Mouse (Mus musculus) CD4-positive, CD25-positive, alpha-beta regulatory T cell, adult 4 months (primary cell): ENCODE measurements at regions not wholly inside any gene's neighbourhood (a gene's known extent, or its start where the extent isn't known, plus 50 kb on each side); places are given as distances from the start of the nearest gene placed in this dataset.

ENCODE experiments used
- ATAC-seq: one replicate; pipeline ENCODE4 v1.8.0; 2017

DNA sequence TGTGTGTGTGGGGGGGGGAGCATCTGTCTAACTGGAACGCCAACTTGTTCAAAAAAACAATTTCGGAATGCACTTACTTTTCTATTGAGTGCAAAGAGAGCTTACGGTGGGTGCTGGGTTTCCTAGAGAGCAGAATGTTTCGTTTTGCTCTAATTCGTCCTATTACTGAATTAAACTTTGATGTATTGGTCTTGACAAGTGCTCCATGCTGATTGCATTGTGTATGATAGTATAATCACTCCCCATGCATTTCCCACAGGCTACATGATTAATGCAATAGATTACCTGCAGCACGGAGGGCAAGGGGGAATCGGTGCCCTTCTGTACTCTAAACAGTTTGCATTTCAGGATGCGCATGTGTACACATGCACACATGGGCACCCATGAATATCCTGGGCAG is 283.7 kb upstream of the Smim15 start:
- no peak for ATAC-seq

DNA sequence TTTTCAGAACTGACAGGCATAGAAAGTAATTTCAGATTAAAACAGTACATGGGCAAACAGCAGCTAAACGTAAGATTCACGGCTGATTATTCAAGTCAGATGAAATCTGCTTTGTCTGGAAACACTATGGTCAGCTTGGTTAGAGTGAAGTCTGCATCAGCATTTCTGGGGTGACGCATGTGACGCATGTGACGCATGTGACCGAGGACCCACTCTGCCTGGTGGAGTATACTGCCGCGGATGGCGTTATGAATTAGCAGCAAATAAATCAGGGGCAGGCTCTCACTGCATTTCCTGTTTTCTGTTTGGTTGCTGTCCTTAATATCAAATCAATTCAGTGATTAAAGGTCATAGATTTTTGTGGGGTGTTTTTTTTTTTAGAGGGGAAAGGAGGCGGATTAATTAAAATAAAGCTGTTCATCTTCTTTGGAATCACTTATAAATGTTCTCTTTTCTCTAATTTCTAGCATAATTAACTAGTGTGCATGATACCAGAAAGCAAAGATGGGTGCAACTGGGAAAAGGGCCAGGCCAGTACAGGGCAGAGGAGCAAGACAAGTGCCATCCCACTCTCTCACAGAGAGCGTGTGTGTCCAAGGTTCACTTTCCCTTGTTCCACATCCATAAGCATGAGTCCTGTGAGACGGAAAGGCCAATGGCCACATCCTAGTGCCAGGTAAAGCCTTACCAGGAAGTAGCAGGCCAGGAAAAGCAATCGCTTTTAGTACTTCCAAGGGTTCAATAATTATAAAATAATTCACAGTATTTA is 285.7 kb upstream of the Smim15 start:
- ATAC-seq = no peak

DNA sequence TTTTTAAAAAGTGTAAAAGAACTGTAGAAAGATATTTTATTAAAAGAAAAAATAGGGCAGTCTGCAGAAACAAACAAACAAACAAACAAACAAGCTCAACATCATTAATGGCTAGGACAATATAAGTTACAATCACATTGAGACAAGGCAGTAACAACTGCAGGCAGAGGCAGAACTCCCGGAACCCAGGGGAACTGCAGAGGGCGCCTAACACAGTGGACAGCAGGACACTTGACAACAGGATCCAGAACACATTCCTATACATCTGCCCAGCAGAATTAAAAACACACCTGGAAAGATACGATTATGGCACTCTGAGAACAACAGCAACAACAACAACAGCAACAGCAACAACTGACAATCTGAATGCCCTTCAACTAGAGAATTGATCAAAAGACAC is 291.5 kb upstream of the Smim15 start:
- no peak for ATAC-seq

DNA sequence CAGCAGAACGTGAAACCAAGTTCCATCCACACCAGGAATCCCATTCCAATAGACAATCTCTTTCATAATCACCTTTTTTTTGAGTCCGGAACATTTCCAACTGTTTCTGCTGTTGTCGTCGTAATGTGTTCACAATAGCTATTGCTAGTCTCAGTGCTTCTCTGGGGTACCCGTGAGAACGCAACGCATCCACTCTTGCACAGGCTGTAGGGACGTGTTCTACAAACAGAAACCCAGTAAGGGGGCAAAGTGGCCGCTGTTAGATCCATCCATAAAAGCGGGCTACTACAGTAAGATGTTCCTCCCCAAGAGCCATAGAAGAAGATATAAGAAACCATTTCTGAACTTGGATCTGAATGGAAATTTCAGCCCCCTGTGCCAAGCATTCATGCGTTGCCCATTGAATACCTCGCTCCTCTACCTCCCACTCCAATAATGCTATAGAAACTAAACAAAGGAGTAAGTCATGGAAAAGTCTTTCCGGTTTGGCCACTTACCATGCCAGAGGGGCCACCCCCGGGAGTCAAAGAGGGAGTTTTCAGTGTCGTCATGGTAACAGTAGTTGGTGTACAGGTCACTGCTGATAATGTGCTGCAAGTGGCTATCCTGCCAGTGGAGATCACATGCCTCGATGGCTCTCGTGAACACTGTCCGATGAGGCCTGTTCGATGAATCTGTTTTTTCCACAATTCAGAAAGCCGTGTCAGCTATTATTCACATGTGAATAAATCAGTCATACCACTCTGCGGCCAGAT is 300.6 kb upstream of the Smim15 start:
- no peak for ATAC-seq

DNA sequence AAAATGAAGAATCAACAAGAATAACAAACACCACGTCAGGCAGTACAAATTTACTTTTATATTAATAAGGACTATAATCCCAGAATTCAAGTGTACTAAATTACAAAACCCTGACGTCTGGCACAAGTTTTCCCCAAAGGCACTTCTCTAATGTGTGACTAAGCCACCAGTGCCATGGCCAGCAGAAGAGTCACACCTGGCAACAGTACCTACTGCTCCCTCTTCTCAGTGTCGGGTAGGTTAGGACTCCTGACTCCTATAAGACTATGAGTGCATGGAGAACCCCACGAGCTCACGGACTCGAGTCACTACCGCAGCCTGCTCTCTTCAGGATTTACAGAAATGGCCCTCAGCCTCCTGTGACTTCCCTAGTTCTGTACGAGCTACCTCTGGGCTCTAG is 307.7 kb upstream of the Smim15 start:
- no peak for ATAC-seq

DNA sequence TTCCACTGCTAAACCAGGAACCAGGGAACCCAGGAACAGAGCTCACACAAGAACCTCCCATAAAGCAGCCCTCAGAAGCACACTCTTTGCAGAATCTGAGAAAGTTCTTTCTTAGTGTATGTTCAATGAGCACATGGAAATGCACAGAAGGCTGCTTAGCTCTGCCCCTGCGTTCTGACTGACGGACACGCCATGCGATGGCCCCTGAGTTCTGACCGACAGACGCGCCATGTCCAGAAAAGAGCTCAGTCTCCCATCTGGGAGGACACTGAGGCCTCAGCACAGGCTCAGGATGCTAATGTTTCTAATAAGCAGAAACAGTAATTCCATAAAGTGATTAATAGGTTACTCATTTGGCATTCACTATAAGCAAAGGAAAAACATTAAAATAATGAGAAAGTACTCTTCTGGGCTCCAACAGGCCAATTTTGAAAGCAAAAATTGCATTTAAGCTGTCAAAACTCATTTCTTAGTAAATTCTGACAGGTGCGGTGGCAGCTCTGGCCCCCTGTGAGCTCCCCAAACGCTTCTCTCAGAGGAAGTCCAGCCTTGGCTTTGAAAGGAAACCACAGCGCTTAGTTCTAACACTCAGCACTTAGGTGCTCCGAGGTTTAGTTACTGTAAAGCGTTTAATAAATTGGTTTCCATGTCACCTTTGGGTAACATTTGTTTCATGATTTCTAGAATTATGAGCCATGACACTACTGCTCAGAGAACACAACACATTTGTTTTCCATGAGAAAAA is 309.9 kb upstream of the Smim15 start:
- ATAC-seq = no peak

DNA sequence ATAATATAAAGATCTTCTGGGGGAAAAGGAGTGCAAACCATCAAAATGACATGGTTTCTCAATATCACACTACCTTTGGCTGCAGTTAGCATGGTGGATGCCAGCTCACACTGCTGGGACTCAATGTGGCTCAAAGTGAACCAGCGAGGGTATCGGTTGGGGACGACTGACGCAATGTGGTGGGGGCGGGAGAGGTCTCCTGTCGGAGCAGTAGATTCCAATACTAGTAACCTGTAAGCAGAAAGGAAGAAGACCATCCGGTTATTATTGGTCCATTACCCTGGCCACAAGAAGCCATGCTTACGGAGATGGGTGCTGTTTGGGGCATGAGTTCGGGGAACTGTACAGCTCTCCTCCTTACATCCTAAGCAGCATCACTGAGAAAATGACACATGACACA is 313.3 kb upstream of the Smim15 start:
- ATAC-seq = no peak

DNA sequence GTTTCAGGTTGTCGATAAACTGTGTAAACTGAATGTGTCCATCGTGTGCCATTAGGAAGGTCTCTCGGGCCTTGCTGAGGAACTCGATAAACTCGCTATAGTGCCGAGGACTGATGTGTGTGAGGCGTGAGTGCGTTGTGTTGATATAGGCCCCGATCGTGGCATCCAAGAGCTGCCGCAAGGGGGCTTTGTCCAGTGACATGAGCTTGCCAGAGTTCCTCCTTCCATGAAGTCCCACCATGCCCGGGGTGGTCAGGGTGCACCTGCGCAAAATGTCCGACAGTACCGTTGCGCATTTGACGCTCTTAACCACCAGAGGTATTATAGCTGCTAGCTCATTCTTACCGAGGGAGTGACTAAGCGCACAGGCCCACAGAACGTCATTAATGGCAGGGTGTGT is 317.8 kb upstream of the Smim15 start:
- no peak for ATAC-seq

DNA sequence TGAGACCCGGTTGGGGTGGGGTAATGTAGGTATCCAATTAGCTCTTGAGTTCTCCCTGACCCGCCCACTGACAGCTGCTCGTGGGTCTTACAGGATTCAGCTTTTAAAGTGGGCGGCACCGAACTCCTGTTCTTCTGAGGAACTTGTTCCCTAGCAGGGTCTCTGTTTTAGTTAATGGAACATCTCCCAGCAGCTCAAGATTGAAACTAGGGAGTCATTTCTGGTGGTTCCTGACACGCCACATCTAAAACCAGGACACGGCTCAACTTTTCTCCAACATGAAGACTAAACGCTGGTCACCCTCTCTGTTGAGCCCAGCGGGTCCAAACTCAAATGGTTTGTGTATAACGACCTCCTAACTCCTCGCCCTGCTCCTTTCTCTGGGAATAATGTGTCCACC is 322.3 kb upstream of the Smim15 start:
- ATAC-seq = no peak

DNA sequence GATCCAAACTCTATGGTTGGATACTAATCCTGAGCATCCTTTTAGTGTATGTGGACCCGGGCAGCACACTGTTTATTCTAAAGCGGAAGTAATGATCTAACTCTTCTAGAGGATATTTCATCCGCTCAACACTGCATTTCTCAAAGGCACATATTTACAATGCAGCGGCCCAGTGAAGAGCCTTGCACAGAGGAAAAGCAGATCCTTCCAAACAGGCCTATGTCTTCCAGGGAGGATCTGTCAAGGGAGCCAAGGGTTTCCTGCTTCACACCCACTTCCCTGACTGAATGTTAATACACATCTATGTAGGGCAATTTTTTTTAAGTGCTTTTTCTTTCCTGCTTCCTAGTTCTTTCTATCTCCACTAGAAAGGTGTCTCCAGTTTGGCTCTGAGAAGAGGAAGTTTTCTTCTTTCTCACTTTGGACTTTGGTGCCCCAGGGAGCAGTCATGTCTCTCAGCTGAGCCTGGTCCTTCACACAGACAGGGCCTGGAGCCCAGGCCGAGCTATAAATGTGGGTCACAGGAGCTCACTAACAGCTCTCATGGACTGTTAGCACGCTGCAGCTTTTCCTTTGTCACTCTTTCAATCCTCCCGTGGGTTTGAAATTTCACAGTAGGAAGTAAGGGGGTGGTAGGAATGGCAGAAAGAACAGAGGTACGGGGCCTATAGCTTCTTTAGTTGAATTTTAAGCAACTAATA is 323.2 kb upstream of the Smim15 start:
- no peak for ATAC-seq

DNA sequence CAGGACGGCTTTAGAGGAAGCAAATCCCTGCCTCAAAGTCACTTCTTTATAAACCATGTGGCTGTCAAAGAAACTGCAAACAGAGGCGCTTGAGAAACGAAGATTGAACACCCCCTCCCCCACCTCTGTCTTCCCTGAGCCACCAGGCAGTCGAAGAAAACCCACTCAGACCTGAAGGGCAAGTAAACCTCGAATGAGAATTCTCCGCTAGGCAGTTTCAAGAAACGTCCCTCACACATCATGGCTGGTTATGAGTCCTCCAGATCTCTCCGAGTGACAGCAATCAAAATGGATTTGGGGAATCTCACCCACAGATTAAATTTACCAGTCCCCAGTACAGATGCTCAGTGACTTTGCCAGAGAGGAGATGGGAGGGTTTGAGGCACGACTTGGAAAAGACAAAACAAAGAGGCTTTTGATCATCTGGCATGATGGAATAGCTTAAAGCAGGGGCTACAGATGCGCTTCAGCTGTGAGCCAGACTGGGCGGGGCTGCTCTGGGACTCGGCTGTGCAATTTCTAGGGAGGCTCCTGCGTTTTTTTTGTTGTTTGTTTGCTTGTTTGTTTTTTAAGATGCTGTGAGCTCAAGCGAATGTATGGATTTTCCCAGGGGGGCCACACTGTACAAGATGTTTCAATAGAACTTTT is 325.1 kb upstream of the Smim15 start:
- no peak for ATAC-seq

DNA sequence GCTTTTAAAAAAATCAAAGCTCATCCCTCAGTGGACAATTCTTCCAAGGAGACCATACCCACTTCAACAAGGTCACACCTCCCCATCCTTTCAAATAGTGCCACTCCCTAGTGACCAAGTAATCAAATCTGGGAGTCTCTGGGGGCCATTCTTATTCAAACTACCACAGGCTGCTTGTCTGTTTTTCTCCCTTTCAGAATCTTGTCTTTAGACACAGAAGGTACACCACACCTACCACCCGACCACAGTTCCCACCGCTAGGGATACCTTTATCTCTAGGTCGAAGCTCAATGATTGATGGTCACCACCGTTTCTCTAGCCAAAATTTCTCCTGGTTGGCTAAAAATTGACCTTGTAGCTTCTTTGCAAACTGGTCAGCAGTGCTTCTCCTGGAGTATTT is 328.6 kb upstream of the Smim15 start:
- ATAC-seq = no peak

DNA sequence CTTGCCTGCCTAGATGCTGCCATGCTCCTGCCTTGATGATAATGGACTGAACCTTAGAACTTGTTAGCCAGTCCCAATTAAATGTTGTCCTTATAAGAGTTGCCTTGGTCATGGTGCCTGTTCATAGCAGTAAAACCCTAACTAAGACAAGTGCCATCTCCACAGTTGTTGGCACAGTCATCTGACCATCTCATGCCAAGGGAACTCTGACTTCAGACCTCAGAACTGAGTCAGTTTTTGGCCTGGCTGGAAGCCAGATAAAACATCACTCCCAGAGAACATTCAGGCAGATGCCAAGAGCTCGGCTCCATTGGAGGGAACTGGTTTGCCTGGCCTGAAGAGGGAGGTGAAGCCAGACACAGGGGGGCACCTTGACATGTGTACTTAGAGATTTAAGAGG is 330.2 kb upstream of the Smim15 start:
- ATAC-seq = no peak

DNA sequence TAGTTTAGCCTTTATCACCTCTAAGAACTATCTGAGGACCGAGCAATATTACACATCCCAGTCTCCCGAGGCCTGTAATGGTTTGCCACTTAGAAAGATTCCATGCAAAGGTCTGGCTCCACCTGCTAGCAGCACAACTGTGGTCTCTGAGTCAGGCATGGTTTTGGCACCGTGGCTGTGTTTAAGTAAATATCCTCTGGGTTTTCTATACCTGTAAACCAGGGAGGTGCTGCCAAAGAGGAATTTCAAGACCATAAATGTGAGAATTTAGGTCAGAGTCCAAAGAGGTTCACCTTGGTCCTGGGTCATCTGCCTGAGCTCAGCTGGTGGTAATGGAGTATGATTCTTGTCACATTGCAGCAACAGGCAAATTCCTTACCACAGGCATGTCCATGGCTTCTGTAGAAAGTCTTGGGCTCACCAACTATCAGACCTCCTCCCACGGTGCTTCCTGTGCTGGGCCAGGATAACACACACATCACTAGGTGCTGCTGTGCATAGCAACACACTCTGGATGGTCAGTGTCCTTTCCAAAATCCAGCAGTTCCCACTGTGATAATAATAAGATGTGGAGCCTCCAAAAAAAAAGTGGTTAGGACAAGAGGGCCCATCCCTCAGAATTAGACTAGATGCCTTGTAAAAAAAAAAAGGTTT is 332.8 kb upstream of the Smim15 start:
- ATAC-seq = no peak

DNA sequence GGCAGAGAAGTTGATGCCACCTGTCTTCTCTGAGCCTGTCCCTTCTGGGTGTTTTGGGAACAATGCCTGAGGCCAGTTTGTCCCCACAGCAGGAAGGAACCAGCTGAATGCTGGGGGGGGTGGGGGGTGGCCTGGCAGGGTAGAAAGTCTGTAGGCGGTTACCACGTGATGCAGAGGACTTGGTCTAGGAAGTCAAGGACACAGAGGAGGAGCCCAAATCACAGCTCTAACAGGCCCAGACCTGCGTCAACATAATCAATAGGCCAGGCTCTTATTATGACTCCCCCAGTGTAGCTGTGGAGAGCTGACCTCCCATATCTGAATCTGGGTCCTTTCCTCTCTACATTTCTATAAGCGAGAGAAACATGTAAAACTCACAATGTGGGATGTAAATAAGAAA is 333.9 kb upstream of the Smim15 start:
- no peak for ATAC-seq

DNA sequence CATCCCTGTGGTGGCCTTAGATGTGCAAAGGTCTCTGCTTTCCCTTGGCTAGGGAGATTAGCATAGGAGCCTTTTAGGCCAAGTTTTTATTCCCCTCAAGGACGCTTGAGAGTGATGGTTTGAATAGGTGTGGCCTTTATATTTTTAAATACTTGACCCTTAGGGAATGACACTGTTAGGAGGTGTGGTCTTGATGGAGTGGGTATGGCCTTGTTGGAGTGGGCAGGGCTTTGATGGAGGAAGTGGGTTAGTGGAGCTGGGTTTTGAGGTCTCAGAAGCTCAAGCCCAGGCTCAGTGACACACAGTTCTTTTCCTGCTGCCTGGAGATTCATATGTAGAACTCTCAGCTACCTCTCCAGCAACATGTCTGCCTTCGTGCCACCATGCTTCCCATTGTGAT is 334.4 kb upstream of the Smim15 start:
- ATAC-seq = no peak

DNA sequence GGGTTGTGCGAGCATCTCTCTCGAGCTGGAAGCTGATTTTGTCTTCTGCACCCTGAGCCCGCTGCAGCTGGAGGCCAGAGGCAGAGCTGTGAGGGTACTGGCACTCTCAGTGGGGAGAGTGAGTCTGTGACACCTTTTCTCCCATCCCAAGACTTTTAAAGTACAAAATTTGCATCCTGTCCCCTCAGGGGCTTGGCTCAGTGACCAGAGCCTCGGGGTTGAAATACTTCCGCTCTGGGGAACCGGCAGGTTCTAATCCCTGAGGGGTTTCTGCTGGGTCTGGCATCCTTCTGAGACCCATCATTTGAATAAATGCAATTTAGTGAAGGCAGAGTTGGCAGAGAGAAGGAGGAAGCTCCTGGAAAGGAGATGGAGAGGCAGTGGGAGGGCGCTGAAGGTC is 340.5 kb upstream of the Smim15 start:
- ATAC-seq = no peak

DNA sequence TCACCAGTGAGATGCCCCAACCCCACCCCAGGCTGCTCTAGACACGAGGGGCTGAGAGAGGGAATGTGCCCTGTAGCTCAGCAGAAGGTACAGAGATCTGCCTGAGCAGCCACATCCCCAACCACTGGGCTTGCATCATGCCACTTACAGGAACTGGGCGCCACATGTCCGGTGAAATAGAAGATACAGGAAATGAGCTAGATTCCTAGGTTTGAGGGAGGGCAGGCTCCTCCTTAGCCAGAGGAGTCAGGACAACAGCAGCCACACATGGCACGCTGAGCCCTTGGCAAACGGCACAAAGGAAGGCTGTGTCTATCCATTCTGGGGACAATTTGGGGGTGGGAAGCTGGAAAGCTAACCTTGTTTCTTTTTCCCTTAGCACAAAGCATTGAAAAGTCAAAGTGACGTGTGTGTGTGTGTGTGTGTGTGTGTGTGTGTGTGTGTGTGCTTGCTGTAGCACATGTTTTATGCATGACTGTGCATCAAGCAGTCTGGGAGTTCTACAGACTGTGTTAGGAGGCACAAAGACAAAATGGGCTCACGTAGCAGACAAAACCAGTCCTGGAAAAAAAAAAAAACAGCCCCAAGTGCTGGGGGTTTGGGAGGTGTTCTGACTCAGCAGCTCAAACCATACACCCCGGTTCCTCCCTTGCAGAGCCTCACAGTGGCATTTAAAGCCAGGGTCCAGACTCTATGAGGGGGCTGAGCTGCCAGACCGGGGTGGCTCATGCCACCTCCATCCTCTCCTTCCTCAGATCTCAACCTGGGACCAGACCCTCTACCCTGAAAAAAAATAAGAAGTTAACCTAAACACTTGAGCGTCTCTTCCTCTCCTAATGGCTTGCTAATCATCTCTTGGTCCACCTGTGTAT is 343.7 kb upstream of the Smim15 start:
- no peak for ATAC-seq

DNA sequence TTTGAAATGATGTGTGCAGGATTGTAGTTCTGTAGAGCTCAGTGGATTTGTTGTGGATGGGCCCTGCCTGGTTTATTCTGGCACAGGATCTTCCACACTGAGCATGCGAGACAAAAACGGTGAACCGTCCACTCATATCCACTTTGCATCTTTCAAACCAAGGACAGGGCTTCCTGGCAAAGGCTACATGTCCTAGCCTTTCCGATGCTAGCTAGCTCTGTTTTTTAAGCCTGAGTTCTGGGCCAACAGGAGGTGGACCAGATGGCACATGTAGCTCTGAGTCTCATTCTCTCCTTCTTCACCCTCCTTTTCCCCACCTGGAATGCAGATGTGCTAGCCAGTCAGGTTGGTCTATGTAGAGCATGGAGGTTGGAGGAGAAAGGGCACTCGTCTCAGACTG is 345.0 kb upstream of the Smim15 start:
- ATAC-seq = no peak

DNA sequence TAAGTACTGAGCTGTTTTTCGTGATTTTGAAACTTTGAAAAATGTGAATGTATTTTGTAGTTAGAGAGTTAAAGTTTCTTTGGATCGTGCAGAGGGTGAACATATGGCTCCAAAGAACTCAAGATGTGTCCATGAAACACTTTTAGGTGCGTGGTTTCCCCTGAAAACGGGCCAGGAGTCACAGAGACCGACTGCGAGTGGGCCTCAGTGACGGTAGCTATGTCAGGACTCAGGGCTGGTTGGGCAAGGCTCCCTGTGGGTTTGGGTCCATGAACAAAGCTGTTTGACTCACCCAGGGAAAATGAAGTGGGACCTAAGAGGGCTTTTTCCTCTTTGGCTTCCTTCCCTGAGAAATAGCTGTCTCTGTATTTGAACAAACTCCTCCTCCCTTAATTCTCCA is 345.9 kb upstream of the Smim15 start:
- no peak for ATAC-seq
